Mouse (Mus musculus) WW6 (cell line): ENCODE data around the gene Klb.

Source experiments
- DNase-seq: peaks from one replicate; pipeline ENCODE4 v3.0.0-alpha.2; 2013; ENCODE audit warnings: low read depth, low spot score

Gene Klb

DNA sequence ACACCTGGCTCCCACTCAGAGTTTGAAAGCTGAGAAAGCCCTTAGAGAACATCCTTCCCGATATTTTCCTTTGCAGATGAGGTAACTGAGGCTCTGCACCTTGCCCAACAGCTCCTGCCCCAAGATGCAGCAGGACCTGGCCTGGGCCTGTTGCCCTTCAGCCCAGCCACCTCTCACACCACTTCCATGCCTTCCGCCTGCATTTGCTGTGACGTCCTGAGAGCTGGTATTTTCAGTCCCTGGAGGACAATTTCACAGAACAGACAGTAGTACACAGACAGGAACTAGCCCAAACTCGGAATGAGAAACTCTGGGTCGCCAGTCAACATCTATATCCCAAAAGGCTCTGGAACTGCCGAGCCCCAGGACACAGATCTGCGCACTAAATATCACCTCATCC is 26.6 kb downstream of the Klb start:
- no peak for DNase-seq

DNA sequence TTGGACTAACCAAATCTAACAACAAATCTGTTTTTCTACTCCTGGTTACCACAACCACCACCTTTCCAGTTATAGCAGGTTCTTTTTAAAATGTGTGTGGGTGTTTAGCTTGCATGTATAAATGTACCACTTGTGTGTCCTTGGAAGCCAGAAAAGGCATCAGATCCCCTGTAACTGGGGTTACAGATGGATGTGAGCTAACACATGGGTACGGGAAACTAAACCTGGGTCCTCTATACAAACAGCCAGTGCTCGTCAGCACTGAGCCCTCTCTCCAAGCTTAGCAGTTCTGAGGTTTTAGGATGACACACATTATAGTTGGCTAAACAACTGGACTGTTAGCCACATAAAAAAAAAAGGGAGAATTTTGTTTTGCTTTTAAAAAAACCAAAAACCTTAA is 37.6 kb downstream of the Klb start:
- no peak for DNase-seq

DNA sequence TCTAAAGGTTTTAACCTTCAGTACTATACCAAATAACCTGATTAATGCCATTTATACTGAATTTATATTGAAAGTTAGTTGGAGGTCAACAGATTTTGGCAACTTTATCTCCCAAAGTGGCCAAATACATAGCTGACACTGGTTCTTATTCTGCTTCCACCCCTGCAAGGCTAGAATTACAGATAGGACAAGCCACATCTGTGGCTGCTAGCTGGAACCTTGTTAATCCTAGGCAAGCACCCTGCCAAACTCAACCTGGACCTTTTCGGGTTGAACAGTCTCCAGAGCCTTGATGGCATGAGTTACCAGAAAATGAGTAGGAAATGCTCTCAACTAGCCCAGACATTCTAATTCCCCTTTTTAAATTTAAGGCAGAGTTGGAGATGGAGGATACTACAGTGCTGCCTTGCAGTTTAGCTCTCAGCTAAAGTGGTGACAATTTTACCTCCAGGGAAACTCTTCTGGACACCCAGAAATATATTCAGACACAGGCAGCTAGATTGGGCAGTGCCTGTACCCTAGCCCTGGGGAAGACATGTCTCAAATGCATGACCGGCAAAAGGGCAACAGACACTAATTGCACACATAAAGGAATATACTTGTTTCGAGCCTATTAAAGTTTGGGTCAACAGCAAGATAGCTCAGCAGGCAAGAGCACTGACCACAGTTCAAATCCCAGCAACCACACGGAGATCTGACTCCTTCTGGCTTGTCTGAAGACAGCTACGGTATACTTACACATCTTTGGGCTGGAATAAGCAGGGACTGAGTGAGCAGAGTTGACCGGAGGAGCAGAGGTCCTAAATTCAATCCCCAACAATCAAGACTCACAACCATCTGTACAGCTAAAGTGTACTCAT is 39.1 kb downstream of the Klb start:
- DNase-seq = no peak

DNA sequence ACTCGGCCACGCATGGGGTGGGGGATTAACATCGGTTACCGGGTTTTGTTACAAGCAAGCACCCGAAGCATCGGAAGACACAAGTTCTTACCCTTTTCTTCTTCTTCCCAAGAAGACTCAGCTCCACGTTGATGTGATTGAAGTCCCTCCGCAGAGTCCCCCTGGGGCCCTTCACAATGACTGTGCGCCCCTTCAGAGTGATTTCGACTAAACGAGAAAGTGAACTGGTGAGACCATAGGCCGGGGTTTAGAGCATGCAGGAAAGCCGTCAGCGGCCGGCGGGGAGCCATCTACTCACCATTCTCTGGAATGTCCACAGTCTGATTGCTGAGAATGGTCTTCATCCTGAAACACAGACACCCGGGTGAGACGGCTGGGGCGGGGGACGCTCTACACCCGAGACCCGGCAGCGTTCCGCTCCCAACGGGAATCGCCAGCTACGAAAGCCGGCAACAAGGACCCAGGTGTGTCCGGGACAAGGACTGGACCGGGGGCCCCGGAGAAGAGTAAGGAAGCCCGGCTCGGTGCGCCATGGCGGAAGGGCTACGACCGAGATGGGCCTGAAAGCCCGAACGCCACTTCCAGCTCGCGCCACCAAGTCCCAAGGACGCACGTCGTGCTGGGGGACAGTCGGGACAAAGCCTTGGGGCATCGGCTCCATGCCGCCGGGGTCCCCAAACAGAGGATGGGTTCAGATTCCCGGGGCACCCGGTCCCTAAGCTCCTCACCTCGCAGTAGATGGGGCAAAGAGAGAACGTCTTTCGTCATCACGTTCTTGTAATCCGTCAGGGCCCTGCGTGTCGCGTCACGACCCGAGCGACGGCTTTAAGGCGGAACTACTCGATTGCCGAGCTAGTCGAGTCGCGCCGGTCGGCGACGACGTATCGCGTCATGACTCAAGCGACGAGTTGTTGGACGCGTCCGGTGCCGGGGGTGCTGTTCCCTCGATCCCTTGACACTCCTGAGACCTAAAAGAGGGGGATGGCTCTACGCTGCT is 42.8 kb downstream of the Klb start, which contains the start of the genes Rpl9 and Lias:
Gene Rpl9, minus strand, starts transcription at position 797 of the 997 bp plus-strand sequence.
Gene Lias, plus strand, starts transcription at position 850 of the 997 bp plus-strand sequence.
- DNase-seq = peak; percentile 96

DNA sequence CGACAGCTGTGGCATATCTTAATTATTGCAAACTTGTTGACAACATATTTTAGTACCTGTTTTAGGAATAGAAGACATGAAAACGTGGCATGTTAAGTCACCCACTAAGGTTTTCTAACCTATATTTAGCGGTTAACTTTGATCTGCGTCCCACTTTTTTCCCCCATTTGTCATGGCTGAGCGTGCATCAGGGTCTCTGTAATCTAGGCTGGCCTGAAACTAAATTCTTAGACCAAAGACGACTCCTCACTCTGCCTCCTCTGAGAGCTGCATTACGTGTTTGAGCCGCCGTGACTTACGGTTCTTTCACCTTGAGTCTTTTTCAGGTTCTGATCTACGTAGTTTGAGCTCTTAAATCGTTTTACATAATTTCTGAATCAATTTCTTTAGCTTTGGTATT is 43.6 kb downstream of the Klb start:
- DNase-seq = no peak

DNA sequence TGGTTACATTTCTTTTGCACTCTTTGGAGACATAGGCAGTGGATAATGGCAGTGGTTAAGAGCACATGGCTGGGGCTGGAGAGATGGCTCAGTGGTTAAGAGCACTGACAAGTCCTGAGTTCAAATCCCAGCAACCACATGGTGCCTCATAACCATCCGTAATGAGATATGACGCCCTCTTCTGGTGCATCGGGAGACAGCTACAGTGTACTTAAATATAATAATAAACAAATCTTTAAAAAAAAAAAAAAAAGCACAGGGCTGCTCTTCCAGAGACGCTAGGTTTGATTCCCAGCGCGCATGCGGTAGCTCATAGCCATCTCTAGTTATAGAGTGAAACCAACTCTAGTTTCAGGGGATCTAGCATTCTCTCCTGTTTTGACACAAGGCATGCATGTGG is 46.3 kb downstream of the Klb start:
- DNase-seq = no peak

DNA sequence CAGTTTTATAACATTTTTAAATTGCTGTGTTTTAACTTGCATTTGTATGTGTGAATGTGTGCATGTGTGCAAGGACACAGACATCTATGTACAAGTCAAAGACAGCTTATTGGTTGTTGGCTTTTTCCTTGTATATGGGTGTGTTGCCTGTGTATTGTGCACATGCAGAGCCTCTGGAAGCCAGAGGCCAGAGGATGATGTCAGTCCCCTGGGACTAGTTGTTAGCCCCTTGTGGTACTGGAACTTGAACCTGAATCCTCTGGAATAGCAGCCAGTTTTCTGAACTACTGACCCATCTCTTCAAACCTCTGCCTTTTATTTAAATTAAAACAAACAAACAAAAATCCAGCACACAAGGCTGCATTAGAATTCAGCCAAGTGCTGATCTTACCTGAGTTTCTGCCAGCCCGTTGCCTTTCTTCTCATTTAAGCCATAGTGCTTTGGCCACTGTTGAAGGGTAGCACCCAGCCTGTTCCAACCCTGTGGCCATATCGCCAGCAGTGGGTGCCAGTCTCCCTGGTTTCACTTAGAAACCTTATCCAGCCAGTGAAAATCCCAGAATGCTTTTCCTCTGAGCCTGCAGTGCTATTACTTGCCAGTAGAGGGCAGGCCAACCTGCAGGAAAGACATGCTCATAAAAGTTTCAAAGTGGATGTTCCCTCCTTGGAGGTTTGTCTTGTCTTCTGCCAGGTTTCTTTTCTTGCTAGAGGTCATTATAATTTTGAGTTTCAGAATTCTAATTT is 53.3 kb downstream of the Klb start:
- DNase-seq = no peak

DNA sequence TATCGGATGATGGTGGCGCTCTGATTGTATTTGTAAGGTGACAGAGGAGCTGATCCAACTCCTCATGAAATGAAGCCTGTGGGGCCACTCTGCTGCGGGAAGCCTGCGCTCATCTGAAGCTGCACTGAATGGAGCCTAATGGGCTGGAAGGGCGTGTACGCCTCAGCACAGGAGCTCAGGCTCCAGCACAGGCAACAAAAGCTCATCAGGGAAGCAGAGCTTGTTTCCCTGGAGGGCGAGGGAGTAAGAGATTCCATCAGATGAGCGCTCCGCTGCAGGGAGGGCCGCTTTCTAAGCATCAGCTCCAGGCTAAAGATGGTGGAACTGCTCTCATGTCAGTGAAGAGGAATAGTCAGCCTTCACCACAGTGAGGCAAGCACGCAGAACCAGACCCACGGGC is 59.9 kb downstream of the Klb start:
- DNase-seq = no peak

DNA sequence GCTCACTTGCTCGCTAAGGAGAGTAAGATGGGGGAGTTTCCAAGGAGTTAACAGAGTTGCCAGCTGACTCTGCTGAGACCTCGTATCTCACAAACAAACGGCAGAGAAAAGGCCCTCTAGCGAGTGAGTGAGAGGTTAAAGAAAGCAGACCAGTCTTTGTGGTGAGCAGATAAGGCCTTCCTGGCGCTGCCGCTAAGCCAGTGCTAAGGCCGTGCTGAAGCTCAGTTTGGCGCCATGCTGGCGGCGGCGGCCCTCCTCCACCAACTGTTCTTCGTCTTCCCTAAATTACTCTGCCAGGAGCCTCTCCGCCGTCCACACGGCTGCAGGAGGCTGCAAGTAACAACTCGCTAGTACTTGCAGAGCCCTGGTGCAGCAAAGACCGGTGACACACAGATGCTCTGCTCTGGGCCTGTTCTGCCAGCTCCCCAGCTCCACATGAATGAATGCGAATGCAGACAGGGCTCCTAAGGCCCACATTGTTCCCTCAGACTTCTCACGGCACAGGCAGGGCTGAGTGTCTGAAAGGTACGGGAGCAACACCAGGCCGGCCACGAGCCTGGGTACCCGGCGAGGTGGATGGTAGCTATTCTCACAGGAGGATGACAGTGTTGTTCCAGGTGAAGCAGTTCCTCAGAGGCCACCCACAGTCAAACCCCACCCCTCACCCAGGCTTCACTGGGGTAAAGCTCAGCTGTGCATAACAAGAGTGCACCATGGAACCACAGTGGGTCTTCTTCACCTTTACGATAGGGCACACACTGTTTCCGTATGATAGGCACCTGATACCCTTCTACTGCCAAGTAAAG is 67.7 kb downstream of the Klb start:
- DNase-seq = peak; percentile 24

DNA sequence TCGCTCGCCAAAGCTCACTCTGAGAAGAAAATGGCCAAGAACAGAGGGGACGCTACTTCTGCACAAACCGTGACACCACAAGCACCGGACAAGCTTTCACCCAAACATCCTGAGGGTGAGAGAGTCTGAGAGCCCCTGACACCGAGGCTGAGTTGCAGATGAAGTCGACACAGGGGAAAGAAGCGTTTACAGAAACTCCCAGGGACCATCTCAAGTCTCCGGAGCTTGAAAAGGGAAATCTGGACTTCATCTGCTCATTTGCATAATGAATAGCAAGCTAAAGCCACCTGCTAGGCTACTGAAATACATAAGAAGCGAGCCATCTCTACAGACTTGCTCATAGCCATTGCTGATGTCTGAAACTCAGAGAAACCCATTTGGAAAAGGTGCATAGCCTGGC is 71.0 kb downstream of the Klb start:
- no peak for DNase-seq

DNA sequence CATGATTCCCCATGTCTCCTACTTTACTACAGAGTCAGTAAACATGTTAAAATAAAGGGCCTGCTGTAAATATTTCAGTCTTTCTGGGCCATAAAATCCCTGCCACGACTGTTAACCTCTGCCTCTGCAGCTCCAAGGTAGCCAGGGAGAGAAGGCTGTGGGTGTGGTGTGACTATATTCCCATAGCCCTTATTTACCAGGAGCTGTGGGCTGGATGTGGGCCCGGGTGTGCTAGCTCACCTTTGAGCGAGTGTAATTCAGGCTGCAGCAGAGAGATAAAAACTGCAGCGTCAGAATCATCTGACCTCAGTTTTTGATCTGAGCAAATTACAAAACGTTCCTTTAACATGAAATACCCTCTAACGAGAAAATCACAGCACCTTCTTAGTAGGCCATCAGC is 72.7 kb downstream of the Klb start:
- no peak for DNase-seq

DNA sequence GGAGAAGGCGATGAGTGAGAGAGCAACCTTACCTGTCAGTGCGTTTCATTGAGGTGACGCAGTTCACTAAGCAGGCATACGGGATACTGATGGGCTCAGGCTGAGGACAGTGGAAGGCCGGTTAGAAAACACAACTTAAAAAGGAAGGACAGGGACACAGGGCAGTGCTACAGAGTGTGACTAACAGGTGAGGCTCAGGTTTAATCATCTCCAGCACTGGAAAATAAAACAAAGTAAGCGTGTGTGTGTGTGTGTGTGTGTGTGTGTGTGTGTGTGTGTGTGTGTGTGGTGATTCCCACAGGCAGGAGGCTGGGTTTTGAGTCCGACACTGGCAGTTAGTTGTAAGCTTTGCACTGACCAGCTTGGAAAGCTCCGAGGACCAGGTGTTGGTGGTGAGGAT is 74.7 kb downstream of the Klb start:
- no peak for DNase-seq

DNA sequence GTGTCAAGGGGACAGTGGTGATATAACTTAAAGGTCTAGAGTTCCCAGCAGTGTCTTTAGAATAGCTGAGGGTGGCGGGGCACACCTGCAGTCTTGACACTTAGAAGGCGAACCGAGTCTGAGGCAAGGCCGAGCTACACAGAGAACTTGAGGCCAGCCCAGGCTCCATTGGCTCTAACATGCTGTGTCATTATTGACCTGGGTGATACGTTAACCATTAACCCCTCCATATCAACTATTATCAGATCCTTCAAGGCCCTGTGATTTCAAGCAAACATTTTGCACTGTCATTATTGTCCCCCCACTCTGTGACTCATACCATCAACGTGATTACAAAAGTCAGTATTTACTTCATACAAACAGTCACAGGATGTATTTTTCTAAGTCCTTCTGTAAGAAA is 76.1 kb downstream of the Klb start:
- DNase-seq = no peak

DNA sequence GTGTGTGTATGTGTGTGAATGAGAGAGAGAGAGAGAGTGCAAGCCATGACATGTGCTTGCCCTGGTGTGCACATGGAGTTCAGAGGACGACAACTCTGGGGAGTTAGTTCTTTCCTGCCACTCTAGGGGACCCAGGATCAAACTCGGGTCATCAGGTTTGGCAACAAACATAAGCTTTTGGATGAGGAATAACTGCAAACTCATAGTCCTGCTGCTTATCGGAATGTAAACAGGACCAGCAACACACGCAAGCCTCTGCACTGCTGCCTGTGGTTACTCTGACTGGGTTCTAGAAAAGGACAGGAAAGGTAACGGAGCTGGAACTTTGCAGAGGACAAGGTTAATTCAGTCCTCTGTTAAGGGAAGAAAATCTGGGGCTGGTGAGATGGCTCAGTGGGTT is 77.1 kb downstream of the Klb start:
- no peak for DNase-seq

DNA sequence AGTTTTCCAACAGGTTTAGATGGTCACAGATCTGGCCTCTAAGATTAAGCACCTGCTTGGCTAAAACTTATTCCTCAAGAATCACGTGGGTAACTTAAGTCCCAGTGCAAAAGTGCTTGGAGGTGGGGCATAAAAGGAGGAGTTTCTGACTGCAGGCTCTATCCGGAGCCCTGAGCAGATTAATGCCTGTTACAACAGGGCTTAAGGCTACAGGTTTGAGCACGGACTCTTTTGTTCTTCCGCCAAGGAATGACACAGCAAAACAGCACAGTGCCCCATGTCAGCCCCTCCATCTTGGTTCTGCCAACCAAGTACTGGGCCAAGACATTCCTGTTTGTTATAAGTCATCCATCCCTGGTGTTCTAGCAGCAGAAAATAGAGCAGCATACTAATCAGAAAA is 80.2 kb downstream of the Klb start:
- peak; percentile 33 for DNase-seq

DNA sequence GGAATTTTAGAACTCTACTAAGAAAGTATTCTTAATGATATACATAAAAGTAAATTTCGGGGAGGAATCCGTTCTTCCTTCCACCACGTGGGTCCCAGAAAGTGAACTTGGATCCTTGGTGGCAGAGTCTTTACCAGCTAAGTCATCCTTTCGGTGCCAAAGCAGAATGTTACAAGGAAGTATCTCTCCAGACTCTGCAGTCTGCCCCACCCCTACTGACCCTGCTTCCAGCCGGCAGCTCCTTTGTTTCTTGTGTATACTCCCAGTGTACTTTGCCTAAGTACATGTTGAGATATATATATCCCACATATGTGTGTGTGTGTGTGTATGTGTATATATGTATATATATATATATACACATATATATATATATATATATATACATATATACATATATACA is 81.3 kb downstream of the Klb start:
- no peak for DNase-seq
